Mouse (Mus musculus) adrenal gland, postnatal 10 days (tissue): ENCODE data around the gene Pik3r3. TPM values are rescaled to one million over a fixed set of nuclear protein-coding genes. Genes with fewer than 3 reads are reported as not detected.
"Not testable (repeated sequence)": the region's sequence is repeated elsewhere in the genome, so short reads cannot be mapped to it uniquely, and the experiment has no call there.

Experiments used
- DNase-seq: peaks from one replicate; pipeline ENCODE4 v3.0.0; 2021; ENCODE audit warnings: mixed read lengths
- long read RNA-seq, 2 experiments: library from polyadenylated mRNA; stranded (forward); transcript quantifications; one replicate each; pipeline ENCODE4 v2.0.0; 2021
- total RNA-seq, 2 experiments: library from RNA; stranded (reverse); gene quantifications; 2 replicates each; pipeline ENCODE4 v1.2.3; 2021

Pik3r3 gene
- total RNA-seq: 10 to 100 TPM; 15.6 to 18.9 TPM
- long read RNA-seq, experiment 1, partial matches to known transcripts: 2 of 4 reads
- long read RNA-seq, experiment 1, other reads (novel, unspliced or antisense): 2 of 4 reads
- long read RNA-seq, experiment 2, partial matches to known transcripts: 0 of 1 reads
- long read RNA-seq, experiment 2, other reads (novel, unspliced or antisense): 1 of 1 reads

GRCm38 (mm10) chr4:116221140-116221851 is at the start of gene Pik3r3:
Pik3r3 (plus strand) TSS chr4:116221618.
- DNase-seq: peak; percentile 99

DNA sequence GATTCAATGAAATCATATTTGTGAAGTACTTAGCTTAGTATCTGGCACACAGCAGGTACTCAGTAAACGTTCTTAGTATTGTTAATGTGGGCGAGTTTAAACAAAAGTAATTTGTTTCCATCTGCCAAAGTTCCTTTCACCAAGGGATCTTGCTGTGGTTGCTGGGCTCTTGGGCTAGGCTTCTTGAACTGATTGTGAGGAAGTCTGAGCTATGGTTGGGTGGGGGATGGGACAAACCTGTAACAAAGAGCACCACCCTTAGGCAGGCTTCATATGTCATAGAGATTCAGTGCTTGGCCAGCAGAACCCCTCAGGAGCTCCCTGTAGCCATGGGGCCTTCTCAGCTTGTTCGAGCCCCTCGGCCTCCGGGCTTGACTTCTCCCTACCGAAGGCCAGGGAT is 48.3 kb upstream of the Pik3r3 start, which contains the start of the genes 1700042G07Rik and Gm49337:
Gene 1700042G07Rik, plus strand, starts transcription at position 301 of the 400 bp plus-strand sequence.
Gene Gm49337, plus strand, starts transcription at position 313 of the 400 bp plus-strand sequence.
- no peak for DNase-seq

DNA sequence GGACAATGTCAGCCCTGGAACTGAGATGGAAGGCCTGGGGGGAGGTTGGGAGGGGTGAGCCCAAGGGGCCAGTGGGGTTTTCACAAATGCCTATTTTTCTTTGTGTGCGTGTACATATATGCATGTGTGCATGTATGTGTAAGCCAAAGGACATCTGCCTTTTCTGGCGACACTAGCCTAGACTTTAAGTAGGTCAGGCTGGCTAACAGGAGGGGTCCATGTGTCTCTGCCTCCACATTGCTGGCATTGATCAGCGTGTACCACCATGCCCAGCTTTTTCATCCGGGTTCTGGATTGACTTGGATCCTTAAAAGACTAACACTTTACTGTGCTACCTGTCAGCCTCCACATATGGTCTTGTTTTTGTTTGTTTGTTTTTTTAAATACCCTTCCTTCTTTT is 47.7 kb upstream of the Pik3r3 start:
- DNase-seq: no peak

GRCm38 (mm10) chr4:116174466-116175116 is 46.8 kb upstream of the Pik3r3 start:
- peak; percentile 35 for DNase-seq

DNA sequence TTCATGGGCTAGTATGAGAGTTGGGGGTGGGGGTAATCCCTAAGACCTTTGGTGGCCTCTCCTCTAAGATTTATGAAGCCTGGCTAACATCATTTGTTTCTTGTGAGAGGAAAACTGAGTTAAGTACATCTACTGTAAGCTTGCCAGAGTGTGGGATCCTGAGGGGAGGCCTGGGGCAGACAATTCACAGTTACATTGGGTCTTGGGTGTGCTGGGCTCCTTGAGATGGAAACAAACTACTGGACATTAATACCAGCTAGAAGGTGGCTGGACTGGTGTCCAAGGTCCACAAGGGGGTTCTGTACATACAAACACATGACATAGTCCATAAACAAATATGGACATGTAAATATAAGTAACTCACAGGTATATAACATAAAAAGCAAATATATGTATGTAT is 46.3 kb upstream of the Pik3r3 start:
- no peak for DNase-seq

DNA sequence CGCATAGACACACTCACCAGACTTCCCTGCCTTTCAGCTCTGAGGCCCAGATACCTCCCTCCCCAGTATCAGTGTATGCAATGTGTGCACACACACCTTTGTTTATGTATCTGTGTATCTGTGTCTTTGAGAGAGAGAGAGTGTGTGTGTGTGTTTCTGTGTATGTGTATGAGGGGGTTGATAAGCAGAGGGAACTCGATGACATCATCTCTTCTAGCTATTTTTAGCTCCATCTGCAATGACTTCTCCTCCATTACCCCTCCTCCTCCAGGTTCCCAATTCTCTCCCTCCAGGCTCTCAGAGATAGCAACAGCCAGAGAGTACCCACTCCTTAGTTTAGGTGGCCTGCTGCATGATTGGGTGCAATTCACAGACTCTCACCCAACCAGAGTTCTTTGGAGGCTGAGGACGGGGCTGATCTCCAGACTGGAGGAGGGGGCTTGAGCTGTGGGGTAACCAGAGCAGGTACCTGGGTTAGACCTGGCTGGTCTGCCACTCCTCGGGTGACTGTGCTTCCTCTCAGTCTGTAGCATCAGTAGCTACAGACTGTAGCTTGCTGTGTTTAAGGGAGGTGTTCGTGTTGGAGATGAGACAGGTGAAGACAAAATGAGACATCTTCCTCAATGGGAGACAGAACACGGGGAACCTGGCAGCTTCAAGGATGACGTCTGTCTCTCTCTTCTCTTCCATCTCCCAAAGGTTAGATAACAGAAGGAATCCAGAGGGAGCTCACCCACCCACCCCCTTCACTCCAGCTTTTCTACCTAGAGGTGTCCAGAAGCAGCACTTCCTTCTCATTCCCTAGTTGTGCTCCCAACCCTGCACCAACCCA is 45.5 kb upstream of the Pik3r3 start:
- no peak for DNase-seq

DNA sequence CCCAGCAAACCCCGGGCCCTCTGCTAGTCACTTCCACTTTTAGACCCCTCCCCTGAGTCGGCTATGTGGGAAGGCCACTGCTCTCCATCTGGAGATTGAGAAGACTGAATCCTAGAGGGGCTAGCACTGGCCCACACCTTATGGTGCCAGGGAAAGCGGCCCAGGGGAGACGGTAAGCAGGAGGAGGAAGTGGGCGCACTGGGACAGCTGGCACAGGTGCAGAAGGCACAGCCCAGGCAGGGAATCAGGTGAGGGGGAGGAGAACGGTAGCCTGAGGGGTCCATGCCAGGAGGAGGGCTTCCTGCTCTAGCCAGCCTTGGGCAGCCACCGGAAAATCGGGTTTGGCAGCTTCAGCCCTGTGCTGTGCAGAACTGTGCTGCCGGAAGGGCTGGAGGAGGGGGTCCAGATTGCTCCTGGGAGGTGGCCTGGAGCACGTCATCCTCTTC is 44.9 kb upstream of the Pik3r3 start:
- peak; percentile 58 for DNase-seq

DNA sequence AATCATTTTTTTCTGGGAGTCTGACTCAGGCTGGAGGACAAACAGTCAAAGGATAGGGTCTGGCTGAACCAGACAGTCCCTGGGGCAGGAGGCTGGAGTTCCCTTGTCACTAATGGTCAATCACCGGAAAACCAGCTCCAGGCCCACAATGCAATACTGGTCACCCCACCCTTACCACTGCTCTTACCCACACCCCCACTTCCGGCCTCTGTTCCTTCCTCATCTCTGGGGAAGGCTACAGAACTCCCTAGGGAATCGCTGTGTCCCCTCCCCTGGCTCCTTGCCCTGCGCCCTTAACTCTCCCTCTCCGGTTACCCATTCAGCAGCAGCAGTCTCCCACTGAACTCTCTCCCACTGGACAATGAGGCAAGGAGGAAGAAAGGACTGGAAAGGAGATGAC is 44.3 kb upstream of the Pik3r3 start:
- DNase-seq: peak; percentile 67

- DNase-seq: no peak
Observed at GRCm38 (mm10) chr4:116182079-116182478, 39.3 kb upstream of the Pik3r3 start.

DNA sequence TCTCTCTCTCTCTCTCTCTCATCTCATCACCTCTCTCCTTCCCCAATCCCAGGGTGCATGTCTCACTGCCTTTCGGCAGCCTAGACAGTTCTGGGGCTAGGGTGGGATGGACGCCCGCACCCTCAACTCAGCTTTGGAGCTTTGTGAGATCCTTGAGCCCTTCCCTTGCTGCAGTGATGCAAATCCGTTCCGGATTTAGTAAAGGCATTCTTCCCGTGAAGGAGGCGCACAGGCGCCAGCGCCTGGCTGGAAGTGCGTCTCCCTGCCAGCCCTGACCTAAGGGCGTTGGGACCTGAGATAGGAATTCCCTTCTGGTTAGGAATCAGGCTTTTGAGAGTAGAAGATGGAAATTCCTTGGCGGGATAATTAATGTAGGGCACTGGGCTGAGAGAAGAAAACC is 38.7 kb upstream of the Pik3r3 start:
- DNase-seq: peak; percentile 37

GRCm38 (mm10) chr4:116185083-116185482 is 36.3 kb upstream of the Pik3r3 start:
- DNase-seq: no peak

DNA sequence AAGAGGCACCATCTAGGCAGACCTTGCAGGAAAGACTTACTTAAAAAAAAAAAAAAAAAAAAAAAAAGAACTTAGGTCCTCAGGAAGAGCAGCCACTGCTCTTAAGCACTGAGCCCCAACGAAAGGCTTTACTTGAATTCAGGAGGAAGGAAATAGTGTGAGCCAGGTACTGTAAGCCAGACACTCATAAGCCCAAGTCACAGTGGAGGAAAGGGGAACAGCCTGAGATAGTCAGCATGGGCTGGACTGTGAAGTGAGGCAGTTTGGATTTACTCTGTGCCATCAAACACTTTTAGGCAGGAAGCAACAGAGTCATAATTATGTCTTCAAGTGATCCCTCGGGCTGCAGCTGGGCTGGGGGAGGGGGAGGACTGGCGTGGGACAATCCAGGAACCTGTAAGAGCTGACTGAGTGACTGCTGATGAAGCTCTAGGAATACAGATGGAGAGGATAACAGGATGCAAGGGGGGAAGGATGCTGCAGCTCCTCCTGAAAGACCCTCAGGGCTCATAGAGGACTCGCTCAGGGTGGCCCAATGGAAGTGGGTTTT is 29.1 kb upstream of the Pik3r3 start:
- DNase-seq: no peak

DNA sequence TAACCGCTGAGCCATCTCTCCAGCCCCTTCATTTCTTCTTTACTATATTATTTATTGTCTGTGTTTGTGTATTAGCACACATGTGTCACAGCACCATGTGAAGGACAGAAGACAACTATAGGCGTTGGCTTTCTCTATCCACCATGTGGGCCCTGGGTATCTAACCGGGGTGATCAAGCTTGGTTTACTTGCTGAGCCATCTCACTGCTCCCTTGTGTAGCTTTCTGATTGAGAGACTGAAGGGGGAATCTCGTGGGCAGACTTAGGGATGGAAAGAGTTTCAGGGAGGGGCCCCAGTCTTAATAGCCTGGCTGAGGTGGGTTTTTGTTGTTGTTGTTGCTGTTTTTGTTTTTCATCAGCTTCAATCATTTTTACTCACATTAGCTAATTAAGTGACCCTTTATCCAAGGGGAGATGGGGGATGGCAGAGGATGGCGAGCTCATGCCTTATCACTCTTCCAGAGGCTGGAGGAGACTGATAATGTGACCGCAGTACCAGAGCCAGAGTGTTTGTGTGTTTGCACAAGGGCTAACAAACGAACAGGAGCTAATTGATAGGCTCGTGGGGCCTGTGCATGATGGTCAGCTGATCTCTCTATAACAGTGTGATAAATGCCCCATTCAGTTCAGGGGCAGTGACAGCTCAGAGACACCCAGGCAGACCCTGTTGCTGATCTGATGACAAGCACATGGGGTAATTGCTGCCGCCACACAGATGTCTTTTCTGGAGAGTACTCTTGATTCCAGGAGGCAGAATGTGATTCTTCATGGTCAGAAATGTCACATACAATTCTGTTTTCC is 27.6 kb upstream of the Pik3r3 start:
- no peak for DNase-seq

DNA sequence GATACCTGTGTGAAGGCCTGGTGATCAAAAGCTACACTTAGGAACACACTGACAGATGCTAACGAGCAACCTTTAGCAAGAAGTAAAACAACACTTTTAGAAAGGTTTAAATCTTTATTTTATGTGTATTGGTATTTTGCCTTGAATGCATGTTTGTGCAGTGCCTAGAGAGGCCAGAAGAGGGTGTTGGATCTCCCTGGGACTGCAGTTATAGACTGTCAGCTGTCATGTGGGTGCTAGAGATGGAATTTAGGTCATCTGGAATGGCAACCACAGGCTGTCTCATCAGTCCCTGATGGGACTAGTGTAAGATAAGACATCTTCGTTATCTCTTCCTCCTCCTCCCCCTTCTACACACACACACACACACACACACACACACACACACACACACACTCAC is 23.0 kb upstream of the Pik3r3 start:
- DNase-seq: no peak

- no peak for DNase-seq
Observed at GRCm38 (mm10) chr4:116204422-116204821, 17.0 kb upstream of the Pik3r3 start.

- no peak for DNase-seq
Observed at GRCm38 (mm10) chr4:116206531-116206930, 14.9 kb upstream of the Pik3r3 start.

GRCm38 (mm10) chr4:116208891-116209290 is 12.5 kb upstream of the Pik3r3 start:
- no peak for DNase-seq

DNA sequence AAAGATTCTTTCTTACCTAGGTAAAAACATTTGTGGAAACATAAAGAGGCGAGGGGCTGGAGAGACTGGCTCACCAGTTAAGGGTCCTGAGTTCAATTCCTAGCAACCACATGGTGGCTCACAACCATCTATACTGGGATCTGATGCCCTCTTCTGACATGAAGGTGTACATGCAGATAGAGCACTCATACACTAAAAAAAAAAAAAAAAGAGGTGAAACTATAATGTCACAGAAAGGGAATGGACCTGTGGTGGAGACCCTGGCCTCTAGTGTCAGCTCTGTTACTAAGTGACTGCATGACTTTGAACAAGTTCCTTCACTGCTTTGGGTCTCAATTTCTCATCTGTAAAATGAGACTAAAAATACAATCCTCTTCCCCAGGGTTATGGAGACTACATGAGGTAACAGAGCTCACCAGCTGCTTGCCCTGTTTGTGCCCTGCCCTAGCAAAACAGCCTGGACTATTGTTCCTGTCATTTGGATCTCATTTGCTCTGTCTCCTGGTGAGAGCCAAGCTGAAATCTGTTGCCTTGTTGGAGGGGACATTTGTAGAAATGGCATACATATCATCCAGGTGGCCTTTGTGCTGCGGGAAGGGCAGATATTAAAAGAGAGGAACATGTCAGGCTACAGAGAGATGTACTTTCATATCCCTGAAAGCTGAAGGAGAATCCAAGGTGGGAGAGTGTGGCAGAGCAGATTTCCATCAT is 5.4 kb upstream of the Pik3r3 start:
- DNase-seq: no peak

GRCm38 (mm10) chr4:116217046-116217445 is 4.4 kb upstream of the Pik3r3 start:
- DNase-seq: peak; percentile 34

GRCm38 (mm10) chr4:116217661-116218060 is 3.8 kb upstream of the Pik3r3 start:
- DNase-seq: not testable (repeated sequence)

DNA sequence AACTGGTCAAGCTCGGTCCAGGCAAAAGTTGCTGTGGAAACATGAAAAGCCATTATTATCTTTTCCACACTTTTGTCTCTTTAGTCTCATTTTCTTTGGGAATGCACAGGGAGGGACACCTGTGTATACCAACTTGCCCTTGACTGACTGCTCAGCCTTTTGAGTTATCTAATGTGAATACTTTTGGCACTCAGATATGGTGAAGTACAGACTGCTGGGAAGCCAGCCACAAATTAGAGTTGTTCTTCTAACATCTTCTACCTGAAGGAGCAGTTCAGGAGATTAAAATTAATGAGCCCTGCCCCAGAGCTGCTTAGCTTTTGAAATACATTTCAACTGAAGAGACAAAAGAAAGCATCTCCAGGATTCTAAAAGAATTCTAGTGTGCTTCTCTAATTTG is 2.4 kb upstream of the Pik3r3 start:
- DNase-seq: no peak
